Mouse (Mus musculus): ENCODE measurements around the gene Pspc1. TPM values are rescaled to one million over a fixed set of nuclear protein-coding genes. Genes with fewer than 3 reads are reported as not detected.
"Not testable (repeated sequence)": the region's sequence is repeated elsewhere in the genome, so short reads cannot be mapped to it uniquely, and the experiment has no call there.

The Pspc1 gene
- 8.2 and 13.1 TPM in 2 replicates for polyA plus RNA-seq (2012; ENCODE audit: insufficient read depth, insufficient read length, missing spikeins)

- Histone ChIP-seq H3K4me3 (ENCODE audit: insufficient read depth, low read depth, low read length) (peak within 1 kb of the TSS; percentile 82), H3K27ac (replicated peaks; ENCODE audit: low read depth, low read length) (peak within 1 kb of the TSS; percentile 85), H3K4me1 (ENCODE audit: control insufficient read depth, insufficient read depth, insufficient read length, low read length) (peaks cover 3% of the 10 kb centered on the region; the same call in 1 of the 2 replicates)
These were observed at the start of gene Pspc1 for GRCm38 (mm10) chr14:56778200-56778932. TSS of gene Pspc1 (minus strand) at chr14:56778316.

GRCm38 (mm10) chr14:56824562-56824961, 46.4 kb upstream of the Pspc1 start:
- no peak overlapping the region for H3K27ac ChIP-seq (replicated peaks; ENCODE audit: low read depth, low read length)
- no peak overlapping the region for H3K4me3 ChIP-seq (ENCODE audit: insufficient read depth, low read depth, low read length)

GRCm38 (mm10) chr14:56817616-56818015, 39.5 kb upstream of the Pspc1 start:
- peaks cover 6% of the 10 kb centered on the region; the same call in 1 of the 2 replicates for H3K4me1 ChIP-seq (ENCODE audit: control insufficient read depth, insufficient read depth, insufficient read length, low read length)
- no peak overlapping the region for H3K4me3 ChIP-seq (ENCODE audit: insufficient read depth, low read depth, low read length)
- H3K27ac ChIP-seq (replicated peaks; ENCODE audit: low read depth, low read length) = no peak overlapping the region

More at GRCm38 (mm10) chr14:56824562-56824961, 46.4 kb upstream of the Pspc1 start:
- no peaks in the 10 kb centered on the region for H3K4me1 ChIP-seq (ENCODE audit: control insufficient read depth, insufficient read depth, insufficient read length, low read length)

GRCm38 (mm10) chr14:56817131-56817530, 39.0 kb upstream of the Pspc1 start:
- H3K4me3 ChIP-seq (ENCODE audit: insufficient read depth, low read depth, low read length) = no peak overlapping the region
- H3K4me1 ChIP-seq (ENCODE audit: control insufficient read depth, insufficient read depth, insufficient read length, low read length) = peaks cover 6% of the 10 kb centered on the region; the same call in 1 of the 2 replicates
- no peak overlapping the region for H3K27ac ChIP-seq (replicated peaks; ENCODE audit: low read depth, low read length)

- H3K4me1 ChIP-seq (ENCODE audit: control insufficient read depth, insufficient read depth, insufficient read length, low read length) = peaks cover 6% of the 10 kb centered on the region; the same call in 1 of the 2 replicates
- H3K4me3 ChIP-seq (ENCODE audit: insufficient read depth, low read depth, low read length) = no peak overlapping the region
- no peak overlapping the region for H3K27ac ChIP-seq (replicated peaks; ENCODE audit: low read depth, low read length)
These were observed 38.4 kb upstream of the Pspc1 start for GRCm38 (mm10) chr14:56816541-56816940.

- H3K27ac ChIP-seq (replicated peaks; ENCODE audit: low read depth, low read length) = peak overlapping the region; percentile 91
- H3K4me1 ChIP-seq (ENCODE audit: control insufficient read depth, insufficient read depth, insufficient read length, low read length) = peaks cover 6% of the 10 kb centered on the region; the same call in 1 of the 2 replicates
- H3K4me3 ChIP-seq (ENCODE audit: insufficient read depth, low read depth, low read length) = peak overlapping the region; percentile 77
These were observed 34.5 kb upstream of the Pspc1 start for GRCm38 (mm10) chr14:56812520-56813036.

- Histone ChIP-seq H3K27ac (replicated peaks; ENCODE audit: low read depth, low read length) (peak within 1 kb of the TSS; percentile 91), H3K4me3 (ENCODE audit: insufficient read depth, low read depth, low read length) (peak within 1 kb of the TSS; percentile 80)
- not testable (repeated sequence) for H3K4me1 ChIP-seq (ENCODE audit: control insufficient read depth, insufficient read depth, insufficient read length, low read length)
These were observed 33.7 kb upstream of the Pspc1 start, which contains the start of gene Zmym5 for GRCm38 (mm10) chr14:56811701-56812339. TSS of gene Zmym5 (minus strand) at chr14:56811716.

GRCm38 (mm10) chr14:56810781-56811690, 32.9 kb upstream of the Pspc1 start:
- Histone ChIP-seq H3K27ac (replicated peaks; ENCODE audit: low read depth, low read length) (peak overlapping the region; percentile 86), H3K4me3 (ENCODE audit: insufficient read depth, low read depth, low read length) (peak overlapping the region; percentile 80)
- not testable (repeated sequence) for H3K4me1 ChIP-seq (ENCODE audit: control insufficient read depth, insufficient read depth, insufficient read length, low read length)

GRCm38 (mm10) chr14:56793243-56793642, 15.1 kb upstream of the Pspc1 start:
- no peak overlapping the region for H3K27ac ChIP-seq (replicated peaks; ENCODE audit: low read depth, low read length)
- H3K4me3 ChIP-seq (ENCODE audit: insufficient read depth, low read depth, low read length) = no peak overlapping the region
- no peaks in the 10 kb centered on the region for H3K4me1 ChIP-seq (ENCODE audit: control insufficient read depth, insufficient read depth, insufficient read length, low read length)

- Histone ChIP-seq H3K4me3 (ENCODE audit: insufficient read depth, low read depth, low read length) (no peak overlapping the region), H3K27ac (replicated peaks; ENCODE audit: low read depth, low read length) (no peak overlapping the region), H3K4me1 (ENCODE audit: control insufficient read depth, insufficient read depth, insufficient read length, low read length) (no peaks in the 10 kb centered on the region)
These were observed 6.5 kb upstream of the Pspc1 start for GRCm38 (mm10) chr14:56784575-56784974.

GRCm38 (mm10) chr14:56778933-56779300, 801 bp upstream of the Pspc1 start:
- peak overlapping the region; percentile 71 for H3K27ac ChIP-seq (replicated peaks; ENCODE audit: low read depth, low read length)
- H3K4me1 ChIP-seq (ENCODE audit: control insufficient read depth, insufficient read depth, insufficient read length, low read length) = peaks cover 3% of the 10 kb centered on the region; the same call in 1 of the 2 replicates
- H3K4me3 ChIP-seq (ENCODE audit: insufficient read depth, low read depth, low read length) = peak overlapping the region; percentile 65

- Histone ChIP-seq H3K4me3 (ENCODE audit: insufficient read depth, low read depth, low read length) (peak overlapping the region; percentile 82), H3K4me1 (ENCODE audit: control insufficient read depth, insufficient read depth, insufficient read length, low read length) (peaks cover 3% of the 10 kb centered on the region; the same call in 1 of the 2 replicates), H3K27ac (replicated peaks; ENCODE audit: low read depth, low read length) (peak overlapping the region; percentile 85)
These were observed 568 bp downstream of the Pspc1 start for GRCm38 (mm10) chr14:56777360-56778136.

GRCm38 (mm10) chr14:56776571-56777238, 1.4 kb downstream of the Pspc1 start:
- peak overlapping the region; percentile 82 for H3K4me3 ChIP-seq (ENCODE audit: insufficient read depth, low read depth, low read length)
- no peak overlapping the region for H3K27ac ChIP-seq (replicated peaks; ENCODE audit: low read depth, low read length)
- H3K4me1 ChIP-seq (ENCODE audit: control insufficient read depth, insufficient read depth, insufficient read length, low read length) = peaks cover 3% of the 10 kb centered on the region; the same call in 1 of the 2 replicates

Data from brown adipose tissue, adult 24 weeks (tissue).